Mouse (Mus musculus): ENCODE data around the gene Iqgap1. TPM values are rescaled to one million over a fixed set of nuclear protein-coding genes. Genes with fewer than 3 reads are reported as not detected.

Iqgap1 gene
- polyA plus RNA-seq, 1 experiment, result 112 TPM

- H3K4me1 ChIP-seq (replicated peaks; ENCODE audit: control insufficient read depth, insufficient read depth, low read length), result no peaks in the 10 kb centered on the region; the same call in 1 of the 2 replicates
Observed at GRCm38 (mm10) chr7:80846280-80846678, 20.5 kb upstream of the Iqgap1 start.

GRCm38 (mm10) chr7:80845621-80846279 lies 20.0 kb upstream of the Iqgap1 start:
- Histone ChIP-seq H3K4me3 (ENCODE audit: control insufficient read depth, insufficient read depth, low read length) (no peak overlapping the region), H3K36me3 (ENCODE audit: control insufficient read depth, insufficient read depth, low read length) (no peaks in the 10 kb centered on the region), H3K27ac (ENCODE audit: control insufficient read depth, insufficient read depth, low read length) (no peak overlapping the region), H3K27me3 (ENCODE audit: control insufficient read depth, insufficient read depth, low read length) (no peaks in the 10 kb centered on the region), H3K4me1 (replicated peaks; ENCODE audit: control insufficient read depth, insufficient read depth, low read length) (no peaks in the 10 kb centered on the region)
- WGBS, result 77% methylated on average over 15 of the region's 15 CpGs
- no peak for DNase-seq
- TF ChIP-seq POLR2A (IDR thresholded peaks at IDR 0.05; ENCODE audit: control insufficient read depth, extremely low read depth, insufficient read depth, low read length, poor library complexity) (no peak), CTCF (IDR thresholded peaks at IDR 0.05; ENCODE audit: borderline replicate concordance, control insufficient read depth, extremely low read depth, insufficient read depth, low read length, poor library complexity) (no peak)

More at GRCm38 (mm10) chr7:80846280-80846678, 20.5 kb upstream of the Iqgap1 start:
- no peak for DNase-seq
- TF ChIP-seq CTCF (IDR thresholded peaks at IDR 0.05; ENCODE audit: borderline replicate concordance, control insufficient read depth, extremely low read depth, insufficient read depth, low read length, poor library complexity) (no peak), POLR2A (IDR thresholded peaks at IDR 0.05; ENCODE audit: control insufficient read depth, extremely low read depth, insufficient read depth, low read length, poor library complexity) (no peak)
- H3K4me3 ChIP-seq (ENCODE audit: control insufficient read depth, insufficient read depth, low read length), result no peak overlapping the region
- no peaks in the 10 kb centered on the region for H3K27me3 ChIP-seq (ENCODE audit: control insufficient read depth, insufficient read depth, low read length)
- H3K27ac ChIP-seq (ENCODE audit: control insufficient read depth, insufficient read depth, low read length), result no peak overlapping the region
- 91% methylated on average over 10 of the region's 10 CpGs for WGBS
- H3K36me3 ChIP-seq (ENCODE audit: control insufficient read depth, insufficient read depth, low read length), result no peaks in the 10 kb centered on the region

- H3K4me3 ChIP-seq (ENCODE audit: control insufficient read depth, insufficient read depth, low read length), result no peak overlapping the region
- WGBS, result 97% methylated on average over 12 of the region's 12 CpGs
- no peaks in the 10 kb centered on the region for H3K27me3 ChIP-seq (ENCODE audit: control insufficient read depth, insufficient read depth, low read length)
- no peaks in the 10 kb centered on the region for H3K36me3 ChIP-seq (ENCODE audit: control insufficient read depth, insufficient read depth, low read length)
- TF ChIP-seq POLR2A (IDR thresholded peaks at IDR 0.05; ENCODE audit: control insufficient read depth, extremely low read depth, insufficient read depth, low read length, poor library complexity) (no peak), CTCF (IDR thresholded peaks at IDR 0.05; ENCODE audit: borderline replicate concordance, control insufficient read depth, extremely low read depth, insufficient read depth, low read length, poor library complexity) (no peak)
- no peak for DNase-seq
- H3K4me1 ChIP-seq (replicated peaks; ENCODE audit: control insufficient read depth, insufficient read depth, low read length), result peaks cover 3% of the 10 kb centered on the region
- no peak overlapping the region for H3K27ac ChIP-seq (ENCODE audit: control insufficient read depth, insufficient read depth, low read length)
Observed at GRCm38 (mm10) chr7:80844691-80845090, 18.9 kb upstream of the Iqgap1 start.

- H3K36me3 ChIP-seq (ENCODE audit: control insufficient read depth, insufficient read depth, low read length), result no peaks in the 10 kb centered on the region
- DNase-seq, result no peak
- H3K27ac ChIP-seq (ENCODE audit: control insufficient read depth, insufficient read depth, low read length), result no peak overlapping the region
- no peak for TF ChIP-seq CTCF (IDR thresholded peaks at IDR 0.05; ENCODE audit: borderline replicate concordance, control insufficient read depth, extremely low read depth, insufficient read depth, low read length, poor library complexity)
- TF ChIP-seq POLR2A (IDR thresholded peaks at IDR 0.05; ENCODE audit: control insufficient read depth, extremely low read depth, insufficient read depth, low read length, poor library complexity), result no peak
- 97% methylated on average over 8 of the region's 8 CpGs for WGBS
- no peak overlapping the region for H3K4me3 ChIP-seq (ENCODE audit: control insufficient read depth, insufficient read depth, low read length)
- no peaks in the 10 kb centered on the region for H3K27me3 ChIP-seq (ENCODE audit: control insufficient read depth, insufficient read depth, low read length)
- H3K4me1 ChIP-seq (replicated peaks; ENCODE audit: control insufficient read depth, insufficient read depth, low read length), result peaks cover 3% of the 10 kb centered on the region
Observed at GRCm38 (mm10) chr7:80843910-80844640, 18.3 kb upstream of the Iqgap1 start.

- WGBS, result 93% methylated on average over 1 of the region's 1 CpGs
- Histone ChIP-seq H3K27ac (ENCODE audit: control insufficient read depth, insufficient read depth, low read length) (no peak overlapping the region), H3K4me1 (replicated peaks; ENCODE audit: control insufficient read depth, insufficient read depth, low read length) (peaks cover 6% of the 10 kb centered on the region), H3K36me3 (ENCODE audit: control insufficient read depth, insufficient read depth, low read length) (no peaks in the 10 kb centered on the region), H3K4me3 (ENCODE audit: control insufficient read depth, insufficient read depth, low read length) (no peak overlapping the region), H3K27me3 (ENCODE audit: control insufficient read depth, insufficient read depth, low read length) (no peaks in the 10 kb centered on the region)
- TF ChIP-seq POLR2A (IDR thresholded peaks at IDR 0.05; ENCODE audit: control insufficient read depth, extremely low read depth, insufficient read depth, low read length, poor library complexity) (no peak), CTCF (IDR thresholded peaks at IDR 0.05; ENCODE audit: borderline replicate concordance, control insufficient read depth, extremely low read depth, insufficient read depth, low read length, poor library complexity) (no peak)
- DNase-seq, result no peak
Observed at GRCm38 (mm10) chr7:80843176-80843575, 17.4 kb upstream of the Iqgap1 start.

- H3K36me3 ChIP-seq (ENCODE audit: control insufficient read depth, insufficient read depth, low read length), result no peaks in the 10 kb centered on the region
- H3K27me3 ChIP-seq (ENCODE audit: control insufficient read depth, insufficient read depth, low read length), result no peaks in the 10 kb centered on the region
- no peak overlapping the region for H3K27ac ChIP-seq (ENCODE audit: control insufficient read depth, insufficient read depth, low read length)
- no peak for DNase-seq
- no peak overlapping the region for H3K4me3 ChIP-seq (ENCODE audit: control insufficient read depth, insufficient read depth, low read length)
- 90% methylated on average over 5 of the region's 5 CpGs for WGBS
- H3K4me1 ChIP-seq (replicated peaks; ENCODE audit: control insufficient read depth, insufficient read depth, low read length), result peaks cover 13% of the 10 kb centered on the region
- TF ChIP-seq CTCF (IDR thresholded peaks at IDR 0.05; ENCODE audit: borderline replicate concordance, control insufficient read depth, extremely low read depth, insufficient read depth, low read length, poor library complexity) (no peak), POLR2A (IDR thresholded peaks at IDR 0.05; ENCODE audit: control insufficient read depth, extremely low read depth, insufficient read depth, low read length, poor library complexity) (no peak)
Observed at GRCm38 (mm10) chr7:80842132-80842531, 16.4 kb upstream of the Iqgap1 start.
